Mouse (Mus musculus) c-Kit-positive CD71-positive TER-119-positive erythroid progenitor cells, embryonic 14.5 days (primary cell): ENCODE measurements at regions not wholly inside any gene's neighbourhood (a gene's known extent, or its start where the extent isn't known, plus 50 kb on each side); places are given as distances from the start of the nearest gene placed in this dataset.

Source experiments
- DNase-seq: peaks from one replicate; pipeline ENCODE4 v3.0.0-alpha.2; 2013; ENCODE audit warnings: low spot score

- no peak for DNase-seq
Observed at GRCm38 (mm10) chr13:101625922-101626321, 142.1 kb downstream of the Pik3r1 start.

- DNase-seq = no peak
Observed at GRCm38 (mm10) chr13:101624179-101624581, 143.8 kb downstream of the Pik3r1 start.

GRCm38 (mm10) chr13:101622649-101623048 lies 145.4 kb downstream of the Pik3r1 start:
- no peak for DNase-seq

- DNase-seq = no peak
Observed at GRCm38 (mm10) chr13:101620660-101621059, 147.4 kb downstream of the Pik3r1 start.

DNA sequence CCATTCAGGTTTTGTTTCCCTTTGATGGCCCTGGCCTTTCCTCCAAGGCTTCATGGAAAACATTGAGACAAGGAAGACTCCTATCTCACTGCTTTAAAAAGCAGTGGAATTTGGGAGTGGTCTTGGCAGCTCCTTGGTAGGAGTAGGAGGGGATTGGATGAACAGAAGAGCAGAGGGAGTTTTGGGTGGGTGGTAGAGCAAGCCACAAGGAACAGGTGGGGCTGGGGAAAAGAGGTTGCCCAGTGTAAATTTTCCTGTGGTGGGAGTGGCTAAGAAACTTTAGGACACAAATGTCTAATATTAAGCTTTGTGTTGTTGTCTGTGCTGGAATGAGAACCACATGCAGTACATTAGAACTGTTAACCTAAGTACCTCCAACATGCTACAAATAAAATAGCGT lies 148.9 kb downstream of the Pik3r1 start:
- DNase-seq = no peak

GRCm38 (mm10) chr13:101612786-101613185 lies 155.2 kb downstream of the Pik3r1 start:
- DNase-seq = no peak

DNA sequence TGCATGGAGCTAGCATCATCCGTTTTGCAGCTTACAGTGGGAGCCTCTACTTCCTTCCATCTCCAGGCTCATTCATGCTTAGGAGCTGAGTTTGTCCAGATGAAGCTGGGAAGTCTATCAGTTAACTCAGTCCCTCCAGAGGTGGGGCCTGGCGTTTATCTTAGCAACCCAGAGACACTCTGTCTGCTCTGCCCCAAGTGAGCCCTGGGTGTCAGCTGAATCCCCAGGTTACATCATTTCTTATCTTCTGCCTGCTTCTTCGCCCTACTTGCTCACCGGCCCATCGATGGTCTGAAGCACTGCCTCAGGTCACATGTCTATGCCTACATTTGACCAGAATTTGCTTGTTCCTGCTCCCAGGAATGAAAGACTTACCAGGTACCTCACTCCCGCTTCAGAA lies 156.3 kb downstream of the Pik3r1 start:
- DNase-seq = peak; percentile 91

DNA sequence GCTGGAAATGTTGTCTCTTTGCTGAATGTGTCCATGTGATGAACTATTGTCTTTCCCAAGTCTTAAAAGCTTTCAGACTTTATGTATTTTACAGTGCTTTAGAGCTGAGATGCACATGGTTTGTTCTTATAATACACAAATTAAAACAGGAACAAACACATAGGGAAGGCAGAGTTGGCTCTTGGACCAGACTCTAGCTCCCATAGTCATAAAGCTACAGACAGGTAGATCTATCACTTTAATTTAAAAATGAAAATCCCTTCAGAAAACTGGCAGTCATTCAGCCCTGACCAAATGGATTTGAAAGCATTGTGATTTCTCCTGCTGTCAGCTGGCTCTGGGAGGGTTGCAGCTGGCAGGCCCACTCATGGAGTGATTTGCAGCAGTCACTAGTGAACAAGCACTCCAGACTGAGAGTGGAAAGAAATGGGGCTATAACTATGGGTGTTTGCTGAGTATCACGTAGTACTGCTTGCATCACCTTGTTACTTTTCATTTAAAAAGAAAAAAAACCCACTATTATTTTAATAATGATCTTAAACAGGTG lies 161.8 kb downstream of the Pik3r1 start:
- no peak for DNase-seq

DNA sequence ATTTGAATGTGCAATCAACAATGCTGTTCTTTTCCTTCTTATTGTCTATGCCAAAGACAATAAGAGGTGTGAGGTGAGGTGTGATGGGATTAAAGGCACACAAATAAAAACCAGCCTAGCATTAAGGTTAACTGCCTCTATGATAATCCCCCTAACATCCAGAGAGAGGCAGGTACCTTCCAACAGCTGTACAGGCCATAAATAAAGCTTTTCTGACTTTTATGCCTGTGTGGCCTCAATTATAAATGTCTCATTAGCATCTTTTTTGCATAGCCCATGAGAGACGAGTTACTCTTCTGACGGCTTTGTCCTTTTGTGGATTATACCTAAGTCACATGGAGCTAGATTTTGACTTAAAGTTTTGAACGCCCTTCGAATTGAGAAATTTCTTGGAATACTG lies 162.3 kb downstream of the Pik3r1 start:
- DNase-seq = no peak

- no peak for DNase-seq
Observed at GRCm38 (mm10) chr13:101605051-101605450, 163.0 kb downstream of the Pik3r1 start.

- DNase-seq = no peak
Observed at GRCm38 (mm10) chr13:101598126-101598485, 169.9 kb downstream of the Pik3r1 start.

DNA sequence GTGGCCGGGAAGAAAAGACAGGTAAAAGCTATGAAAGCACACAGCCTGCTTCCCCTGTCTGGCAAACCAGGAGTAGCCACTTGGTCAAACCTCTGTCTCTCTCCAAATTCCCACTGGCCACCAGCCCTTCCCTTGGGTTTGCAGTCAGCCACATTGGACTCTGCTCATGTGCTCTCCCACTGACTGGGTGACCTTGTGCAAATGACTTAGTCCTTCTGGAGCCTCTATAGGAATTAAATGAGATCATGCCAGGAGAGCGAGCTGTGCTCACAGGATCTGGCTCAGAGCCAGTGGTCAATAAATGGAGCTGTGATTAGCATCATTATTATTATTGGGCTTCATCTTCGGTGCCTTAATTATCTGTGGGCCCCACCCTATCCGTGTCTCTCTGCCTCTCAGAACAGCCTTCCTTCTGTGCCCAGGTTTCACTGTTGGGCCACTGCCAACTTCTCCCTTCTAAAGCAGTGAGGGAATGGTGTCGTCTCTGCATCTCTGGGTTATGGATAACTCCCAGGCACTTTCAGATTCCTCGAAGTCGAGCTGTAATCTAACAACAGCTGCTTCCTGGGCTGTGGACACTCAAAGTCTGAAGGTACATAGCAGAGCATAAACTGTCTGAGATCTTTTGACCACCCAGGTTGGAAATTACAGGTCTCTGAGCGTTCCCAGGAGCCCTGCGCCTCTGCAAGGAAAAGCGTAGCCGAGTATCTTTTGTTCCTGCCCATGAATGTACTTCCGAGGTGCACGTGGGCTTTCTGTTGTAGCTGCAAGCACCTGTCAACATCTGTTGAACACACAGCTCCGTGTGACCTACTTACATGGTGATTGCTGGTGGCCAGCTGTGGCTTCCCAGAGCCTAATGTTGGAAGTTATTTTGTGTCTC lies 170.5 kb downstream of the Pik3r1 start:
- no peak for DNase-seq

- DNase-seq = no peak
Observed at GRCm38 (mm10) chr13:101594511-101595175, 173.4 kb downstream of the Pik3r1 start.

GRCm38 (mm10) chr13:101592355-101592754 lies 175.7 kb downstream of the Pik3r1 start:
- DNase-seq = no peak

GRCm38 (mm10) chr13:101588905-101589304 lies 179.1 kb downstream of the Pik3r1 start:
- DNase-seq = no peak

GRCm38 (mm10) chr13:101586787-101587186 lies 181.2 kb downstream of the Pik3r1 start:
- DNase-seq = no peak

GRCm38 (mm10) chr13:101576481-101576880 lies 191.5 kb downstream of the Pik3r1 start:
- DNase-seq = no peak

DNA sequence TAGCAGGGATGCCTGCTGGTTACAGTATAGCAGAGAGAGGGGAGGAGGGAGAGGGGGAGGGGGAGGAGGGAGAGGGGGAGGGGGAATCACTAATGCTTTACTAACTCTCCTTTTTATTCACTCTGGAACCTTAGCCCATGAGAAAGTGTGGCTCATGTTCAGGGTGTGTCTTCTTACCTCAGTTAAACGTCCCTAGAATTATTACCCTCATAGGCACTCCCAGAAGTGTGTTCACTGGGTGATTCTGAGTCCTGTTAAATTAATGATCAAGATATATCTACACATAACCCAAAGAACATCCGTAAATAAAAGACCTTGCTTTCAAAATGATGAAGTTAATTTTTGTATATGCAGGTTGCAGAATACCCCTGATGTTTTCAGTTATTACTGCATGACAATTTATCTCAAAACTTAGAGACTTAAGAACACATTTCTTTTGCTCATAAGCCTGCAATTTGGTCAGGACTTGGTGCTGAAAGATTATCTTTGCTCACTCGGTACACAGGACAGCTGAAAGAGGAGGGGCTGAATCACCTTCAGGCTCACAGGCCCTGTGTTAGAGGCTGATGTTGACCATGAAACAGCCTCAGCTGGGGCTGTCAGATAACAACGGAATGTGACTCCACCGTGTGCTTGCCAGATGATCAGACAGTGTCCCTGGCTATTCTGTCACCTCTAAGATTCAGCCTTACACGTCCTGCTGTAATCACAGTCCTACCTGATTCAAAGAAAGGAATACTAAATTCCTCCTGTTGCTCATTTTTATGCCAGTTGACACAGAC lies 195.0 kb downstream of the Pik3r1 start:
- DNase-seq = peak; percentile 85

DNA sequence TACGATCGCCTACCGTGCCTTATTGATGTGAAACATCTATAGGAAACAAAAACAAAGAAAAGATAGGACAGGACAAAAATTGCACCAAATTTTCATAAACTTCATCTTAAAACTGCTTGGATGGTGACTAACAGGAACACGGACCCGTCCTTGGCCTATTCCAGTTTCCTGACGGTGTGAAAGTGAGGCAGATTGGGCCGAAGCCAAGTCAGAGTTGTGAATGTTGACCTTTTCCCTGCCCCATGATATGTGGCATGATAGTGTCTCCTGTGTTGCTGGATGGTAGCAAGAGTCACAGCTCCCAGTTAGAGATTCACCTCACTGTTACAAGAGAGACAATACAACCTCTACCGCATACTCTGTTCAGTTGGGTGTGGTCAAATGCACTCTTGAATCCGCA lies 195.8 kb downstream of the Pik3r1 start:
- no peak for DNase-seq

GRCm38 (mm10) chr13:101570034-101570433 lies 198.0 kb downstream of the Pik3r1 start:
- DNase-seq = no peak

- DNase-seq = no peak
Observed at GRCm38 (mm10) chr13:101568985-101569631, 198.9 kb downstream of the Pik3r1 start.

GRCm38 (mm10) chr13:101565323-101565722 lies 202.7 kb downstream of the Pik3r1 start:
- DNase-seq = no peak
